Mouse (Mus musculus): Measurements from ENCODE around the gene Abcc5. TPM values are rescaled to one million over a fixed set of nuclear protein-coding genes. Genes with fewer than 3 reads are reported as not detected.
"Not testable (repeated sequence)": the region's sequence is repeated elsewhere in the genome, so short reads cannot be mapped to it uniquely, and the experiment has no call there.

The Abcc5 gene
- polyA plus RNA-seq (2012; ENCODE audit: insufficient read depth, insufficient read length, missing spikeins), result 132 and 133 TPM in 2 replicates

- Histone ChIP-seq H3K27ac (ENCODE audit: insufficient read depth, low read depth, low read length) (peak within 1 kb of the TSS; percentile 83), H3K4me1 (ENCODE audit: control insufficient read depth, insufficient read depth, low read length) (peaks cover 7% of the 10 kb centered on the region), H3K4me3 (ENCODE audit: insufficient read depth, low read length) (peak within 1 kb of the TSS; percentile 93)
- TF ChIP-seq POLR2A (IDR thresholded peaks at IDR 0.05; ENCODE audit: borderline replicate concordance, low read depth, low read length) (no peak), CTCF (IDR thresholded peaks at IDR 0.05; ENCODE audit: low read depth, low read length) (peak; percentile 66)
Observed at GRCm38 (mm10) chr16:20425855-20426598, at the start of gene Abcc5. Abcc5 (minus strand) TSS chr16:20426394.

GRCm38 (mm10) chr16:20475335-20475734, 49.1 kb upstream of the Abcc5 start:
- Histone ChIP-seq H3K4me1 (ENCODE audit: control insufficient read depth, insufficient read depth, low read length) (no peaks in the 10 kb centered on the region), H3K27ac (ENCODE audit: insufficient read depth, low read depth, low read length) (no peak overlapping the region), H3K4me3 (ENCODE audit: insufficient read depth, low read length) (no peak overlapping the region)
- TF ChIP-seq POLR2A (IDR thresholded peaks at IDR 0.05; ENCODE audit: borderline replicate concordance, low read depth, low read length), result no peak
- no peak for TF ChIP-seq CTCF (IDR thresholded peaks at IDR 0.05; ENCODE audit: low read depth, low read length)

- TF ChIP-seq CTCF (IDR thresholded peaks at IDR 0.05; ENCODE audit: low read depth, low read length) (no peak), POLR2A (IDR thresholded peaks at IDR 0.05; ENCODE audit: borderline replicate concordance, low read depth, low read length) (no peak)
- no peak overlapping the region for H3K4me3 ChIP-seq (ENCODE audit: insufficient read depth, low read length)
- H3K4me1 ChIP-seq (ENCODE audit: control insufficient read depth, insufficient read depth, low read length), result no peaks in the 10 kb centered on the region
- no peak overlapping the region for H3K27ac ChIP-seq (ENCODE audit: insufficient read depth, low read depth, low read length)
Observed at GRCm38 (mm10) chr16:20474786-20475185, 48.6 kb upstream of the Abcc5 start.

- Histone ChIP-seq H3K4me1 (ENCODE audit: control insufficient read depth, insufficient read depth, low read length) (no peaks in the 10 kb centered on the region), H3K4me3 (ENCODE audit: insufficient read depth, low read length) (no peak overlapping the region), H3K27ac (ENCODE audit: insufficient read depth, low read depth, low read length) (no peak overlapping the region)
- TF ChIP-seq CTCF (IDR thresholded peaks at IDR 0.05; ENCODE audit: low read depth, low read length) (no peak), POLR2A (IDR thresholded peaks at IDR 0.05; ENCODE audit: borderline replicate concordance, low read depth, low read length) (no peak)
Observed at GRCm38 (mm10) chr16:20474211-20474610, 48.0 kb upstream of the Abcc5 start.

GRCm38 (mm10) chr16:20473748-20474147, 47.6 kb upstream of the Abcc5 start:
- Histone ChIP-seq H3K4me3 (ENCODE audit: insufficient read depth, low read length) (no peak overlapping the region), H3K4me1 (ENCODE audit: control insufficient read depth, insufficient read depth, low read length) (no peaks in the 10 kb centered on the region), H3K27ac (ENCODE audit: insufficient read depth, low read depth, low read length) (no peak overlapping the region)
- TF ChIP-seq CTCF (IDR thresholded peaks at IDR 0.05; ENCODE audit: low read depth, low read length) (no peak), POLR2A (IDR thresholded peaks at IDR 0.05; ENCODE audit: borderline replicate concordance, low read depth, low read length) (no peak)

- Histone ChIP-seq H3K4me1 (ENCODE audit: control insufficient read depth, insufficient read depth, low read length) (no peaks in the 10 kb centered on the region), H3K4me3 (ENCODE audit: insufficient read depth, low read length) (no peak overlapping the region), H3K27ac (ENCODE audit: insufficient read depth, low read depth, low read length) (no peak overlapping the region)
- TF ChIP-seq CTCF (IDR thresholded peaks at IDR 0.05; ENCODE audit: low read depth, low read length), result no peak
- no peak for TF ChIP-seq POLR2A (IDR thresholded peaks at IDR 0.05; ENCODE audit: borderline replicate concordance, low read depth, low read length)
Observed at GRCm38 (mm10) chr16:20471686-20472085, 45.5 kb upstream of the Abcc5 start.

- Histone ChIP-seq H3K4me1 (ENCODE audit: control insufficient read depth, insufficient read depth, low read length) (no peaks in the 10 kb centered on the region), H3K27ac (ENCODE audit: insufficient read depth, low read depth, low read length) (no peak overlapping the region), H3K4me3 (ENCODE audit: insufficient read depth, low read length) (no peak overlapping the region)
- TF ChIP-seq POLR2A (IDR thresholded peaks at IDR 0.05; ENCODE audit: borderline replicate concordance, low read depth, low read length) (no peak), CTCF (IDR thresholded peaks at IDR 0.05; ENCODE audit: low read depth, low read length) (no peak)
Observed at GRCm38 (mm10) chr16:20470981-20471380, 44.8 kb upstream of the Abcc5 start.

- TF ChIP-seq CTCF (IDR thresholded peaks at IDR 0.05; ENCODE audit: low read depth, low read length) (no peak), POLR2A (IDR thresholded peaks at IDR 0.05; ENCODE audit: borderline replicate concordance, low read depth, low read length) (no peak)
- no peaks in the 10 kb centered on the region for H3K4me1 ChIP-seq (ENCODE audit: control insufficient read depth, insufficient read depth, low read length)
Observed at GRCm38 (mm10) chr16:20464725-20465124, 38.5 kb upstream of the Abcc5 start.

GRCm38 (mm10) chr16:20458736-20459135, 32.5 kb upstream of the Abcc5 start:
- not testable (repeated sequence) for H3K4me1 ChIP-seq (ENCODE audit: control insufficient read depth, insufficient read depth, low read length); H3K4me3 ChIP-seq (ENCODE audit: insufficient read depth, low read length); H3K27ac ChIP-seq (ENCODE audit: insufficient read depth, low read depth, low read length)

More at GRCm38 (mm10) chr16:20464725-20465124, 38.5 kb upstream of the Abcc5 start:
- Histone ChIP-seq H3K4me3 (ENCODE audit: insufficient read depth, low read length) (no peak overlapping the region), H3K27ac (ENCODE audit: insufficient read depth, low read depth, low read length) (no peak overlapping the region)

GRCm38 (mm10) chr16:20456106-20456505, 29.9 kb upstream of the Abcc5 start:
- Histone ChIP-seq H3K4me3 (ENCODE audit: insufficient read depth, low read length) (no peak overlapping the region), H3K27ac (ENCODE audit: insufficient read depth, low read depth, low read length) (no peak overlapping the region), H3K4me1 (ENCODE audit: control insufficient read depth, insufficient read depth, low read length) (peaks cover 5% of the 10 kb centered on the region; the same call in 1 of the 2 replicates)
- TF ChIP-seq CTCF (IDR thresholded peaks at IDR 0.05; ENCODE audit: low read depth, low read length) (no peak), POLR2A (IDR thresholded peaks at IDR 0.05; ENCODE audit: borderline replicate concordance, low read depth, low read length) (no peak)
